Mouse (Mus musculus) adrenal gland, postnatal 14 days (tissue): ENCODE data around the gene Zp1. TPM values are rescaled to one million over a fixed set of nuclear protein-coding genes. Genes with fewer than 3 reads are reported as not detected.

Experiments
- DNase-seq: peaks from one replicate; pipeline ENCODE4 v3.0.0; 2021; ENCODE audit warnings: mixed read lengths
- total RNA-seq: library from RNA; stranded (reverse); gene quantifications from 2 replicates; pipeline ENCODE4 v1.2.3, GENCODE M21; 2021

Zp1 gene
- total RNA-seq, 1 experiment from 2014 or later = not detected

DNA sequence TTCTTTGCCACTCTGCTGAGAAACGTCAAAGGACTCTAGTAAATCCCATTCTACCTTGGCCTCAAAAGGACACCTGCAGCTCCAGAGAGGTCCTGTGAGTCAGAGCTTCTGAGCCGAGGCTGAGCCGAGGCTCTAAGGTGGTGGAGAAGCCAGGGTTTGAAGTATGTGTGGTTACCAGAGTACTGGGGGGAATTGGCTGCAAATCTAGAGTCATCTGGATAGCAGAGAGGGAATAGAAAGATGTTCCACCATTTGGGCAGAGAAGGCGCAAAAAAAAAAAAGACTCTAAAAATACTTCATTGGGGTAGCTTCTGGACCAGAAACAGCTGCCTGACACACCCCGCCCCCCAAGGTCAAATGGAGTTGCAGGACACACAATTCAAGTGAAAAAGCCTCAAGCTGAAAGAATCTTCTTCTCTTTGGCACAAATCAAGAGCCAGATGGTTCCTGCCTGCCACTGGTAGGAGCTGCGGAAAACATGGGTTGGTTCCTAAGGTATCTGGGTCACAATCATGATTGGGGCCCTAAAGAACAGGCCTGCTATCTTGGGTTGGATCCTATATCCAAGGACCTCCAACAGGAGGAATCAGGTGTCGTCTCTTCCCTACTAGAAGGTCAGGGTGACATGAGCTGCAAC is 42.1 kb downstream of the Zp1 start:
- peak; percentile 51 for DNase-seq

DNA sequence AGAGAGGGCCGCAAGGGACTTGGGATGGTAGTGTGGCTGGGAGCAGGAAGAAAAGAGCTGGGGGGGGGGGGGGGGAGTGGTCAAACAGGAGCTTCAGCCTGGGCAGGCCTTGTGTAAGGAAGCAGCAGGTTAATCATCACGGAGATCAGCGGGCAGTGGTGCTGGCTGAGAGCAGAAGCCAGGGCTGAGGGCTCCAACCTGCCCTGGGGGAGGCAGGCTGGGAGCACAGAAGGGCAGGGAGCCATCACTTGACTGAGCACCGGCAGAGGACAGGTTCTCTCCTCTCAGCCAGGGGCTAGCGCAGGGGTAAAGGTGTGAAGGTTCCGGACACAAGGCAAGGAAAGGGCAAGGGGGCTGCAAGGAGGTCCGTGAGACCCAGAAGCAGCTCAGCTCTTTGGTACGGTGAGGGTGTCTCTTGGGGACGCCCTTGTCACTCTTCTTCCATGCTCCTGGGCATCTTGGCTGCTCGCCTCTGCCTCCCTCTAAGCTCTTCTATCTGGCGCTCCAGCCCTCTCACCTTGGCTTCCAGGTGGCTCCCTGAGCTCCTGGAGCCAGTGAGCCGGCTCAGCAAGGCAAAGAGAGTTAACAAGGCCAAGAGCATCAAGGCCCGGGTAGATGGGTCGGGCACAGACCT is 49.0 kb downstream of the Zp1 start:
- DNase-seq = peak; percentile 22

DNA sequence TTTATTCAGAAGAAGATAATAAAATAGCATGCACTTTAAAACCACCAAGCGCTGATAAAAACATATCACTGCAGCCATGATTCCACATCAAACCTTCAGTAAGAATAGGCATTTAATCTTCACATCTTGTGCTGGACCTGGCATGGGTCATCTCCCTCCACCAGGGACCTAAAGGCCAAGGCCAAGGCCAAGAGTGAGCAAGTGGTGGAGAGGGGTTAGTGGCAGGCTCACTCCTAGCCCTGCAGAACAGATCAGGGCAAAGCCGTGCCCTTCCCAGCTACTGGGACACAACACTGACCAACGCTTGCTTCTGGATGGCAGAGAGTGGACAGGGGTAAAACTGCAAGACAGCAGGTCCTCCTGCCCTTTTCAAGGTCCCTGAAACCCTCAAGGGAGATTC is 49.8 kb downstream of the Zp1 start:
- peak; percentile 46 for DNase-seq

DNA sequence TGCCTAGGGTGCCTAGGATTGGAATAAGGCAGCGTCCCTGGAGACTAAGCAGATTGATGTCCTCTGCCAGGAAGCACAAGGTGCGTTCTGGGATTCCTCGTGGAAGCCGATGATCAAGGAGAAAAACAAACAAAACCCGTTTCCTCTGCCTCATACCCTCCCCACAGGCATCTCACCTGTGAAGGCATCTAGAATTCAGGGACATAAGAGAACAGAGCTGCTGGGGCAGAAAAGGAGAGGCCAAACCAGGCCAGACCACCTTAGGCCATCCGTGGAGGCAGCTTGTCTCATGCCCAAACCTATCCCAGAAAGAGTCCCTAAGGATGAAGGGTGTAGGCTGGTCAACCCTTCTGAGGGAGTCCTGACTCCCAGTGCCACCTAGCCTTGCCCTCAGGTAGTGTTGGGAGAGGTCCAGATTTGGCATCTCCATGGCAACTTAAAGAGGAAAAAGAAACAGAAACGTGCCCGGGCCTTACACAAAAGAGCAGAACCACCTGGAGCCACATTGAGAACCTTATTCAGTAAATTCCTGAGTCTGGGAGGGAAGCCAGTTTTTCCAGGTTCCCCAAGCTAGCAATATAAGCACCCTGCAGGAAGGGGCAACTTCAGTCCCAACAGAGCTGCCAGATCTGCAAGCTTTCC is 50.4 kb downstream of the Zp1 start, which contains the start of gene Tmem132a:
Gene Tmem132a (minus strand): TSS at position 55 of the 642 bp plus-strand sequence.
- no peak for DNase-seq

DNA sequence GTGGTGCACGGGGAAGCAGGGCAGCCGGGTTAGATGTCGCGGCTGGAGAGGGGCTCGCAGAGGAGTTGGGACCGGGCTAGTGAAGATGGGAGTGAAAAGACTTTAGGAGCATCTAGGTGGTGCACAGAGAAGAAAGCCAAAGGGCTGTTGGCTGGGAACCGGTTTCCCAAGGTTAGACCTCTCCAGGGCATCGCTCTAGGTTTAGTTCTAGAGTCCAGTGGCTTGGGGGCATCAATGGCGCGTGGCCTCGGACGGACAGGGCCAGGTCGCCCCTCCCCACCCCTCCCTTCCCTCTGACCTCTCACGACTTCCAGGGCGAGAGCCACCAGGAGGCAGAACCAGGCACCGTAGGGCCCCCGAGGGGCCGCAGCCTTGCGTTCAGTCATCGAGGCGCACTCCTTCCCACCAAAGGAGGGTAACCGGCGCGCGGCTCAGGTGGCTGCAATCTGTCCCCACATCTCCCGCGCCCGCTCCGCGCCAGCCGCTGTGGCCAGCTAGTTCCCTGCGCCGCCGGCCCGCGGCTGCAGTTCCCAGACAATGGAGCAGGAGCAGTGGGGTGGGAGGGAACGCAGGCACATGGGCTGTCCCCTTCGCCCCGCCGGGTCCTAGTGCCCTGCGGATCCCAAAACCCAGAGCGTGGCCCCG is 51.1 kb downstream of the Zp1 start:
- peak; percentile 86 for DNase-seq

DNA sequence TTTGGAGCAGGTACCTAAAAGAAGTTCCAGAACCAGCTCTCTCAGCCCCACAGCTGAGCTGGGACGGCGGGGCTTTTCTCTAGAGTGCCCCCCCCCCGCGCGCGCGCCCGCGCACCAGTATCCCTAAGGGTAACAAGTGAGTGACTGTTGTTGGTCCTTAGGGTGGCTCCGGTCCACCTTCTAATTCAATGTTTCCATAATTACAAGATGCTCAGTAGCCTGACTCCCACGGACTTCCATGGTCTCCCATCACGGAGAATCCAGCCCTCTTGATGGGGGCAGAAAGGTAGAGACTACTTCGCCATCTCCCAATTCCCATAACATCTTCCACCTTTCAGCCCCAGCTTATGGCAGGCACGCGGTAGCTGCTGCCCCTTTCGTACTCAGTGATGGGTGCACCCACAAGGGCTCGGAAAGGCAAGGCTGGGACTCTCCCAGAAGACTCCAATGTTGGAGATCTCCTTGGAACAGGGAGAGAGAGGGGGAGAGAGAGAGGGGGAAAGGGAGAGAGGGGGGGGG is 51.8 kb downstream of the Zp1 start:
- no peak for DNase-seq

DNA sequence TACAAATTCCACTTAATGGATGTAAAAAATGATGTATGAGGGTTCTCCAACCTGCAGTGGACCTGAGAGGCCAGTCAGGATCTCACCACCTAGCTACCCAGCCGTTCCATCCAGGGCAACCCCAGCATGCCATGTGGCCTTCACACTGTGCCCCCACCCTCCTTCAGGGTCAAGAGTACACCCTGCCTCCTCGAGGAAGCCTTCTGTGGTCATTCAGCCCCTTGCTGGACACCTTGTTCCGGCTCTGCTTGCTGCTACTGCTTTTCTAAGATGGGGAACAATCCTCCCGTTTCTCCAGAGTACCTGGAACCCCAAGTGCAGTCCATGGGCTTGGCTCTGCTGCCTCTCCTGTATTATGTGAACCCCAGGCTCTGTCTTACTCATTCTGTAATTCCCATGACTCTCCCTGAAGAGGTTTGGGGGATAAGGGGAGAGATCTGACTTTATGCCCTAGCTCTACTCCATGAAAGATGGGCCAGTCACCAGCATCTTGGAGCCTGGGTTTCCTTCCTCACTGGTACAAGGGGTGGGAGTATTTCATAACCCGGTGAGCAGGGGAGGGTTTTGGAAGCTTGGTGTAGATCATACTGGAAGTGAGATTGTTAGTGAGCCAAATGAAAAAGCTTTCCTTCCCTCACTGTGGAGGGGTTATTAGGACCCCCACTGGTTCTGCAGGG is 52.3 kb downstream of the Zp1 start:
- DNase-seq = no peak

DNA sequence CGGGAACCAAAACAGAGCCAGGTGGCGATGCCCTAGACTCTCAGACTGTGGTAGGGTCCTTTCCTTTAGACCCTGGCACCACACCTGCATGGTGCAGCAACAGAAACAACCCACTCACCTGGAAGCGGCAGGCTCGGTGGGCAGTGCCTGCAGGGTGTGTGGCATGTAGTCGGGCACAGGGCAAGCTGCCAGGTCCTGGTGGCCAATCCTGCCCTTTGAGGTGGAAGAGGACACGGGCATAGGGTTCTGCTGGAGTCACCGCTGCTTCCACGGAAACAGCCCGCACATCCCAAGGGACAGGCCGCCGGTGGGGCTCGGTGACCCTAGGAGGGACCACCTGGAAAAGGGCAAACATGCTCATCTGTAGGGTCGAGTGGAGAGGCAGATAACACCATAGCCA is 54.1 kb downstream of the Zp1 start:
- DNase-seq = no peak

Other genes with a start within 250 kb of the Zp1 start
- not detected in 2 replicates for gene Pga5, start 242.6 kb downstream of the Zp1 start, total RNA-seq
- 19.1 and 23.6 TPM in 2 replicates for gene Vps37c, start 231.9 kb downstream of the Zp1 start, total RNA-seq
- gene Cd5, start 181.6 kb downstream of the Zp1 start, total RNA-seq = 1.3 and 8.7 TPM in 2 replicates
- gene Cd6, start 90.6 kb downstream of the Zp1 start, total RNA-seq = 0.41 and 5.2 TPM in 2 replicates
- 2.0 and 2.6 TPM in 2 replicates for gene Slc15a3, start 80.9 kb downstream of the Zp1 start, total RNA-seq
- gene Tmem132a, start 50.7 kb downstream of the Zp1 start, total RNA-seq = 19.6 and 20.2 TPM in 2 replicates
- 92.7 and 101 TPM in 2 replicates for gene Tmem109, start 38.6 kb downstream of the Zp1 start, total RNA-seq
- gene Prpf19, start 25.4 kb downstream of the Zp1 start, total RNA-seq = 125 and 126 TPM in 2 replicates
- not detected in 2 replicates for gene Ptgdr2, start 16.5 kb upstream of the Zp1 start, total RNA-seq
- gene Ccdc86, start 28.6 kb upstream of the Zp1 start, total RNA-seq = 13.6 and 14.2 TPM in 2 replicates
- gene Ms4a10, start 54.0 kb upstream of the Zp1 start, total RNA-seq = 4.4 and 8.0 TPM in 2 replicates
- gene Ms4a15, start 72.6 kb upstream of the Zp1 start, total RNA-seq = not detected in 2 replicates
- not detected in 2 replicates for gene Ms4a18, start 97.4 kb upstream of the Zp1 start, total RNA-seq
- gene Ms4a8a, start 160.5 kb upstream of the Zp1 start, total RNA-seq = 1.5 and 2.5 TPM in 2 replicates
- not detected in 2 replicates for gene 1700017D01Rik, start 210.2 kb upstream of the Zp1 start, total RNA-seq
- not detected in 2 replicates for gene 1700025F22Rik, start 244.7 kb upstream of the Zp1 start, total RNA-seq